Mouse (Mus musculus) ES-Bruce4 (cell line): ENCODE results near the gene Krt19. TPM values are rescaled to one million over a fixed set of nuclear protein-coding genes. Genes with fewer than 3 reads are reported as not detected.

ENCODE experiments used
- H3K27ac ChIP-seq: 2 replicates; pipeline ENCODE4 v1.5.1; 2012; ENCODE audit warnings: low read length, inconsistent platforms; ENCODE audit not compliant: insufficient read depth
- H3K27me3 ChIP-seq: 2 replicates; pipeline ENCODE4 v1.6.1; 2012; ENCODE audit warnings: mild to moderate bottlenecking, low read length, inconsistent platforms; ENCODE audit not compliant: control insufficient read depth, poor library complexity, insufficient read depth, severe bottlenecking
- H3K36me3 ChIP-seq: 2 replicates; pipeline ENCODE4 v1.6.1; 2012; ENCODE audit warnings: inconsistent platforms, mild to moderate bottlenecking, low read length, moderate library complexity; ENCODE audit not compliant: control insufficient read depth, poor library complexity, insufficient read depth, severe bottlenecking
- H3K4me1 ChIP-seq: one replicate; pipeline ENCODE4 v1.8.1; 2011; ENCODE audit warnings: low read length; ENCODE audit not compliant: control insufficient read depth, insufficient read depth
- H3K4me3 ChIP-seq: 2 replicates; pipeline ENCODE4 v1.5.1; 2011; ENCODE audit warnings: low read depth, mild to moderate bottlenecking, low read length
- H3K9ac ChIP-seq: 2 replicates; pipeline ENCODE4 v1.6.1; 2012; ENCODE audit warnings: low read depth, mild to moderate bottlenecking, inconsistent platforms; ENCODE audit not compliant: poor library complexity, severe bottlenecking
- H3K9me3 ChIP-seq: replicated peaks from 2 replicates; pipeline ENCODE4 v1.6.1; 2012; ENCODE audit warnings: mild to moderate bottlenecking, low read length, inconsistent platforms; ENCODE audit not compliant: control insufficient read depth, poor library complexity, insufficient read depth, severe bottlenecking
- CTCF ChIP-seq: IDR thresholded peaks from one replicate; pipeline ENCODE4 v1.8.1; 2011; ENCODE audit warnings: low read depth, low read length
- EP300 ChIP-seq: IDR thresholded peaks from 2 replicates; pipeline ENCODE4 v1.6.1; 2011; ENCODE audit warnings: low read depth, low read length; ENCODE audit not compliant: insufficient read depth
- POLR2A ChIP-seq: IDR thresholded peaks from one replicate; pipeline ENCODE4 v1.8.1; 2011; ENCODE audit warnings: low read length; ENCODE audit not compliant: insufficient read depth
- polyA plus RNA-seq: library from polyadenylated mRNA; stranded (reverse); fragments of >200 nt; gene quantifications from 2 replicates; pipeline ENCODE4 v1.2.4, GENCODE M21; 2011; ENCODE audit warnings: low read depth; ENCODE audit not compliant: missing spikeins, insufficient read depth, insufficient read length

Gene Krt19
- polyA plus RNA-seq, 1 experiment, result 83.7 TPM

DNA sequence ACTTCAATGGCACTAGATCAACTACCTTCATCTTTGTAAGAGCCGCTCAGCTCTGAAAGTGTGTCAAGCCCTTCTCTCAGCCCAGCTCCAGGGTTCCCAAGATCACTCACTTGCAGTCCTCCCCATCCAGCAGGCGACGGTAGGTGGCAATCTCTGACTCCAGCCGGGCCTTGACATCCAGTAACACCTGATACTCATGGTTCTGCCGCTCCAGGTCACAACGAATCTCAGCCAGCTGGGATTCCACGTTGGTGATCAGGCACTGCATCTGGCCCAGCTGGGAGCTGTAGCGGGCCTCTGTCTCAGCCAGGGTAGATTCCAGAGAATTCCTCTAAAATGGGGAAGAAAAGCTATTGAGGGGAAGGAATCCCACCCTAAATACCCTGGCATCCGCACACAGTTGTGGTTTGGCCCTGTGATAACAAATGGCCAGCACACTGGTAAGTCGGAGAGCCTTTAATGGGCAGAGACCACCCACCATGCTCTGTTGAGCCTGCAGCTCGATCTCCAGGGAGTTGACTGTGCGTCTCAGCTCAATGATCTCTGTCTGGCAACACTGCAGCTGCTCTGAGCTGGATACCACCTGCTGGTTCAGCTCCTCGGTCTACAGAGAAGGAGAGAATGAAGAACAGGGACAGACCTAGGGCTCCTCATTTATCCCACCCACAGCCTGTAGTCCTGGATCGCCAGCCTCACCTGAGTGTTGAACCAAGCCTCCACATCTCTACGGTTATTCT is 45.6 kb downstream of the Krt19 start:
- no peak overlapping the region for H3K4me3 ChIP-seq
- no peak overlapping the region for H3K9ac ChIP-seq
- no peaks in the 10 kb centered on the region for H3K9me3 ChIP-seq
- H3K27ac ChIP-seq, result no peak overlapping the region
- TF ChIP-seq EP300 (no peak), CTCF (no peak), POLR2A (no peak)
- H3K36me3 ChIP-seq, result no peaks in the 10 kb centered on the region
- no peaks in the 10 kb centered on the region for H3K4me1 ChIP-seq
- no peaks in the 10 kb centered on the region for H3K27me3 ChIP-seq

DNA sequence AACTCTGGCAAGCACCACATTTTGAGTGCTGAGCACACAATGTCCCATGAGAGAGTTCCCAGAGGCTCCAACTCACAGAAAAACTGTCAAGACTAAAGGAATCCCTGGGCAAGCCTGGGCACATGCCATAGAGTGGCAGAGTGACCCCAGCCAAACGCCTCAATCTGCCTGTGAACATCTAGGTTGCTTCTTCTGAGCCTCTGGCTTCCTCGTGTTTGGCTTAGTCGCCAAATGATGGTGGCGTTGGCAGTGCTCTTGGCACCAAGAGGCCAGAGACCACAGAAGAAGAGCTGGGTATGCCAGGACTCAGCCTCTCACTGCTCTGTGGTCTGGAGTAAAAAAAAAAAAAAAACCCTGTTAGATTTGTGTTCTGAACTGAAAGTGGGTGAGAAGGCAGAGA is 48.1 kb downstream of the Krt19 start:
- no peak overlapping the region for H3K9ac ChIP-seq
- TF ChIP-seq POLR2A, result no peak
- TF ChIP-seq CTCF, result no peak
- no peak for TF ChIP-seq EP300

DNA sequence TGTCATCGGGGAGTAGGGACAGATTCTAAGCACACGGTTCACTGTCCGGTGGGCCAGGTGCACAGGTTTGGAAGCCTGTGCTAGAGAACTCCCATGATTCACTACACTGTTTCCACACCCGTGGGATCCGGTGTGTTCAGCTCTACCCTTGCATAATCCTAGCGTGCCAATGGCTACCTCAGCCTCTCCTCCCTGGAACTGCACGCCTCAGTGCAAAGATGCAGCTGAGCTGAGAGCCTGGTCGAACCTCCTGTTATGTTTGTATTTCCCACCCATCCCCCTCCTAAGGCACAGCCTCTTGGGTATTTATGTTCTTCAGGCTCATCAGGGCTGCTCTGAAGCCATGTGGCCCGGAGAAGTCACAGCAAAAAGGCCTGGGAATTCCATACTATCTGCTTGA is 50.6 kb downstream of the Krt19 start:
- Histone ChIP-seq H3K4me3 (no peak overlapping the region), H3K9ac (no peak overlapping the region), H3K27ac (no peak overlapping the region), H3K36me3 (no peaks in the 10 kb centered on the region), H3K9me3 (no peaks in the 10 kb centered on the region), H3K4me1 (no peaks in the 10 kb centered on the region), H3K27me3 (no peaks in the 10 kb centered on the region)
- no peak for TF ChIP-seq CTCF
- no peak for TF ChIP-seq EP300
- TF ChIP-seq POLR2A, result no peak

More for the DNA sequence above, 48.1 kb downstream of the Krt19 start:
- H3K4me1 ChIP-seq, result no peaks in the 10 kb centered on the region
- H3K9me3 ChIP-seq, result no peaks in the 10 kb centered on the region
- H3K27ac ChIP-seq, result no peak overlapping the region
- no peaks in the 10 kb centered on the region for H3K36me3 ChIP-seq
- no peak overlapping the region for H3K4me3 ChIP-seq
- no peaks in the 10 kb centered on the region for H3K27me3 ChIP-seq

DNA sequence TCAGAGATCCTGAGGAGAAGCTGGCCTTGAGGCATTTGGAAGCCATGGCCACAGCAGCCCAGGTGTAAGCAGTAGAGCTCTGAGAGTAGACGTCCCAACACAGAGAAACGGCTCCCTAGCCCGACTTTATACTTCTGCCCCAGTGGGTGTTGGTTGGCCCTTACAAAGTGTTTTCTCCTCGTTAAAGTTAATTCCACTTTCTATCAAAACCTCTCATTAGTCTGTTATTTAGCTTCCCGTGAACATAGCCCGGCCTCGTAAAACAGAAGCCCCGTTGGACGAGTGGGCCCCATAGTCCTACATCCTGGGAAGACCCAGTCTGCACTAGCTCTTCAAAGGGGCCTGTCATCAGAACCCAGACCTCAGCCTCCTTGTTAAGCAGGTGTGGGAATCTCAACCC is 52.3 kb downstream of the Krt19 start, which contains the start of gene Krt35:
Krt35 (minus strand) TSS at position 101 of the 400 bp plus-strand sequence.
- Histone ChIP-seq H3K9me3 (no peaks in the 10 kb centered on the region), H3K4me3 (no peak within 1 kb of the TSS), H3K27ac (no peak within 1 kb of the TSS), H3K4me1 (no peaks in the 10 kb centered on the region), H3K27me3 (no peaks in the 10 kb centered on the region), H3K9ac (no peak within 1 kb of the TSS), H3K36me3 (no peaks in the 10 kb centered on the region)
- no peak for TF ChIP-seq EP300
- TF ChIP-seq POLR2A, result no peak
- TF ChIP-seq CTCF, result no peak

Other genes starting within 250 kb of the Krt19 start
- not detected in 2 replicates for gene Krtap31-1, start 240.7 kb downstream of the Krt19 start, polyA plus RNA-seq
- not detected in 2 replicates for gene Gm11565, start 233.9 kb downstream of the Krt19 start, polyA plus RNA-seq
- not detected in 2 replicates for gene Krtap31-2, start 212.4 kb downstream of the Krt19 start, polyA plus RNA-seq
- not detected in 2 replicates for gene Krtap9-5, start 200.2 kb downstream of the Krt19 start, polyA plus RNA-seq
- not detected in 2 replicates for gene Krtap29-1, start 169.6 kb downstream of the Krt19 start, polyA plus RNA-seq
- not detected in 2 replicates for gene Krtap16-1, start 162.1 kb downstream of the Krt19 start, polyA plus RNA-seq
- gene Krtap17-1, start 154.7 kb downstream of the Krt19 start, polyA plus RNA-seq, result not detected in 2 replicates
- not detected in 2 replicates for gene Krt33a, start 132.5 kb downstream of the Krt19 start, polyA plus RNA-seq
- gene Krt33b, start 118.8 kb downstream of the Krt19 start, polyA plus RNA-seq, result not detected in 2 replicates
- gene Krt34, start 107.1 kb downstream of the Krt19 start, polyA plus RNA-seq, result not detected in 2 replicates
- not detected in 2 replicates for gene Krt31, start 98.1 kb downstream of the Krt19 start, polyA plus RNA-seq
- gene Krt32, start 60.4 kb downstream of the Krt19 start, polyA plus RNA-seq, result not detected in 2 replicates
- not detected in 2 replicates for gene Krt35, start 52.4 kb downstream of the Krt19 start, polyA plus RNA-seq
- gene Krt36, start 43.0 kb downstream of the Krt19 start, polyA plus RNA-seq, result not detected in 2 replicates
- not detected in 2 replicates for gene Krt13, start 27.1 kb downstream of the Krt19 start, polyA plus RNA-seq
- 0.37 and 0.41 TPM in 2 replicates for gene Krt15, start 12.7 kb downstream of the Krt19 start, polyA plus RNA-seq
- not detected in 2 replicates for gene Krt9, start 44.6 kb upstream of the Krt19 start, polyA plus RNA-seq
- gene Krt14, start 58.9 kb upstream of the Krt19 start, polyA plus RNA-seq, result 1.3 TPM in 1 of 2 replicates, not detected in the other
- 0.99 TPM in 1 of 2 replicates, not detected in the other for gene Krt16, start 100.2 kb upstream of the Krt19 start, polyA plus RNA-seq
- gene Krt17, start 112.4 kb upstream of the Krt19 start, polyA plus RNA-seq, result 10.5 and 11.8 TPM in 2 replicates
- 20.6 and 21.5 TPM in 2 replicates for gene Krt42, start 121.2 kb upstream of the Krt19 start, polyA plus RNA-seq
- gene Eif1, start 171.2 kb upstream of the Krt19 start, polyA plus RNA-seq, result 718 and 769 TPM in 2 replicates
- not detected in 2 replicates for gene Gast, start 185.7 kb upstream of the Krt19 start, polyA plus RNA-seq
- 12.7 and 13.6 TPM in 2 replicates for gene Hap1, start 207.5 kb upstream of the Krt19 start, polyA plus RNA-seq
- 166 and 171 TPM in 2 replicates for gene Jup, start 249.1 kb upstream of the Krt19 start, polyA plus RNA-seq